Mouse (Mus musculus): Measurements from ENCODE around the gene Kcng3. TPM values are rescaled to one million over a fixed set of nuclear protein-coding genes. Genes with fewer than 3 reads are reported as not detected.

Kcng3 gene
- polyA plus RNA-seq, 1 experiment, result 0.62 TPM

DNA sequence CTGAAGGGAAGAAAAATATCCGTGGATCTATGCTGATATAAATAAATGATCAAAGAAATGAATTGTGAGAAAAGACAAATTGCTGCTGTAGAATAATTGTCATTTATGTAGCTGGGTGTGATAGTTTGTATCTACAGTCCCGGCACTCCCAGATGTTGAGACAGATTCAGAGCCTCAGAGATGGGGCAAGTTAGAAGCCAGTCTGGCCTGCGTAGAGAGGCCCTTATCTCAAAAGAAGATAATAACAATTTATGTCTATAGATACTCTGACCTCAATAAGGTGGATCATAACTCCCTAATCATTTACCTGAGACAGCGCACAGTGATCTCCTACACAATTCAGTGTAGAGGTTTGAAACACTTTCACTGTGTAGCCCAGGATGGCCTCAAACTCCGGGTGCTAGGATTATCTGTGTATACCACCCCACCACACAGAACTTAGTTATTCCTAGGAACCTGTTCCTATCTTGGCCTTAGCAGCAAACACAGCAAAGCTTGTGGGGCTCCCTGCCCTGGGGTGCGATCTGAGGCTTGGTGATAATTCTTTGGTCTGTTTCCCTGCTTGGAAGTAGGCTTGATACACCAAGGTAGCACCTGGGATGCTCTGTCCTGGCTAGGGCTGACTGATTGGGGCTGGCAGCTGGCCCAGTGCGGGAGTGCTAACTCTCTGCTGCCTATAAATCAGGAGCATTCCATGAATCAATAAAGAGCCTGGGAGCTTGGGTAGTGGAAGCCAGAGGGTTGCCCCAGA lies 19.4 kb upstream of the Kcng3 start:
- no peak for DNase-seq (ENCODE audit: low read depth)
- TF ChIP-seq POLR2A (IDR thresholded peaks at IDR 0.05; ENCODE audit: borderline replicate concordance, extremely low read depth, insufficient read depth, insufficient read length, poor library complexity, severe bottlenecking) (no peak), CTCF (IDR thresholded peaks at IDR 0.05; ENCODE audit: borderline replicate concordance, extremely low read depth, insufficient read depth, insufficient read length) (no peak)

GRCm38 (mm10) chr17:83649986-83650385 lies 18.3 kb upstream of the Kcng3 start:
- TF ChIP-seq CTCF (IDR thresholded peaks at IDR 0.05; ENCODE audit: borderline replicate concordance, extremely low read depth, insufficient read depth, insufficient read length) (no peak), POLR2A (IDR thresholded peaks at IDR 0.05; ENCODE audit: borderline replicate concordance, extremely low read depth, insufficient read depth, insufficient read length, poor library complexity, severe bottlenecking) (no peak)
- no peak for DNase-seq (ENCODE audit: low read depth)

DNA sequence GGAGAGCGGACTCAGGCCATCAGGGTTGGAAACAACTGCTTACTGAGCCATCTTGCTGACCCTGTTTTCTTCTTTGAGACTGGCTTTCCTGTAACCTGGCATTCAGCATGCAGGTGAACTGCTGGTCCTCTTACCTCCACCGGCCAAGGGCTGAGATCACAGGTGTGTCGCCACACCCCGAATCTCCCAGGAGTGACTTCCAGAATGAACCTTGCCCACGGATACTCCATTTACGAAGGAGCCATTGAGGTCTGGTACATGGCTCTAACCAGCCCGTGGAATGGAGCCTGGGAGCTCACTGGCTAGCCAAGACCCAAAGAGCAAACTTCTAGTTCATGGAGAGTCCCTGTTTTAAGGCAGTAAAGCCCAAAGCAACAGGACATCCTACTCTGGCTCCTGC lies 15.7 kb upstream of the Kcng3 start:
- TF ChIP-seq CTCF (IDR thresholded peaks at IDR 0.05; ENCODE audit: borderline replicate concordance, extremely low read depth, insufficient read depth, insufficient read length) (no peak), POLR2A (IDR thresholded peaks at IDR 0.05; ENCODE audit: borderline replicate concordance, extremely low read depth, insufficient read depth, insufficient read length, poor library complexity, severe bottlenecking) (no peak)
- DNase-seq (ENCODE audit: low read depth), result no peak

DNA sequence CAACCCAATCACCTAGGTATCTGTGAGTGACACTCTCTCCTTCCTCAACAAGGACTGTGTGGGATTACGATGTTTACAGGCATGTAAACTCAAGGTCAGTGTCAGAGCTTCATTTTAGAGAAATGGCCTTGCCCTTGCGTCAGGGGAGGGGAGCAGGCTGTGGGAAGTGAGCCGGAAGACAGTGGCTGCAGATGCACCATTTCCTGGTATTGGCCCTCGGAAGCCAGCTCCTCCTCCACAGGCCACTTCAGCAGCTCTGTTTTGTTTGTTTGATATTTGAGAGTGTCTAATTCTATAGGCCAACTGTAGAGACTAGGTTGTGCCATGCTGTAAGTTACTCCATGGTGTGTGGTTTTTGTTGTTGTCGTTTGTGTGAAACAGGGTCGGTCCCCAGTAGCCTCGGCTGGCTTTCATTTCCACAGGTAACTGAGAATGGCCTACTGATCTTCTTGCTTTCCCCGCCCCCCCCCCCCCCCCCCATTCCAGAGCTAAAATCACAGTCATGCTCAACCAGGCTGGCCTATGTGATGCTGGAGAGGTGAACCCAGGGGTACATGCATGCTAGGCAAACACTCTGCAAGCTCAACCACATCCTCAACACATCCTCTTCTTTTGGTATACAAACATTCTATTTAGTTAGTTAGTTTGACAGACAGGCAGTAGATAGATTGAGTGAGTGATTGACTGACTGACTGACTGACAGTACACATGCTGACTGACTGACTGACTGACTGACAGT lies 14.9 kb upstream of the Kcng3 start:
- no peak for DNase-seq (ENCODE audit: low read depth)
- no peak for TF ChIP-seq CTCF (IDR thresholded peaks at IDR 0.05; ENCODE audit: borderline replicate concordance, extremely low read depth, insufficient read depth, insufficient read length)
- TF ChIP-seq POLR2A (IDR thresholded peaks at IDR 0.05; ENCODE audit: borderline replicate concordance, extremely low read depth, insufficient read depth, insufficient read length, poor library complexity, severe bottlenecking), result no peak

DNA sequence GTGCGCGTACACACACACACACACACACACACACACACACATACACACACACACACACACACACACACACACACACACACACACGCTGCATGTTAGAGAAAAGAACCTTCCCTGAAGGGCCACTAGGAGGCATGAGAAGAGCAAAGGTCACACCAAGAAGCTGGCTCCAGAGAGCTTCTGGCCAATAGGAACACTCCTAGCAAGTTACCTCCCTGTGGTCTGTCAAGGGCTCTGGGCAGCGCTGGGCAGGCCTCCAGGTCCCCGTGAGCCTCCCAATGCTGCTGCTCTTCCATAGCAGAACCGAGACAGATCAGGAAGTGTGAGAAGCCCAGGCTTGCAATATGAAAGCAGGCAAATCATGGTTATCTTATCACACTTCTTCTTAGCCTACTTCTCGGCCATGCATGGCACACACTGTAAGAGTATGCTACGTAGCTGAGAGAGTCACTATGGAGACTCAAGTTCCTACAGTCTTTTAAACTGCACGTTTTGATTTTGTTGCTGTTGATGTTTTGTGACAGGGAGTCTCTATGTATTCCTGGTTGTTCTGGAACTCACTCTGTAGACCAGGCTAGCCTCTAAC lies 13.6 kb upstream of the Kcng3 start:
- TF ChIP-seq CTCF (IDR thresholded peaks at IDR 0.05; ENCODE audit: borderline replicate concordance, extremely low read depth, insufficient read depth, insufficient read length) (no peak), POLR2A (IDR thresholded peaks at IDR 0.05; ENCODE audit: borderline replicate concordance, extremely low read depth, insufficient read depth, insufficient read length, poor library complexity, severe bottlenecking) (no peak)
- peak; percentile 14 for DNase-seq (ENCODE audit: low read depth)

GRCm38 (mm10) chr17:83637393-83637792 lies 5.7 kb upstream of the Kcng3 start:
- TF ChIP-seq CTCF (IDR thresholded peaks at IDR 0.05; ENCODE audit: borderline replicate concordance, extremely low read depth, insufficient read depth, insufficient read length), result peak; percentile 44; the same call in 1 of the 2 replicates
- TF ChIP-seq POLR2A (IDR thresholded peaks at IDR 0.05; ENCODE audit: borderline replicate concordance, extremely low read depth, insufficient read depth, insufficient read length, poor library complexity, severe bottlenecking), result no peak
- no peak for DNase-seq (ENCODE audit: low read depth)

- TF ChIP-seq POLR2A (IDR thresholded peaks at IDR 0.05; ENCODE audit: borderline replicate concordance, extremely low read depth, insufficient read depth, insufficient read length, poor library complexity, severe bottlenecking) (no peak), CTCF (IDR thresholded peaks at IDR 0.05; ENCODE audit: borderline replicate concordance, extremely low read depth, insufficient read depth, insufficient read length) (no peak)
Observed at GRCm38 (mm10) chr17:83636443-83636842, 4.7 kb upstream of the Kcng3 start.

GRCm38 (mm10) chr17:83632653-83633570 lies 1.2 kb upstream of the Kcng3 start:
- peak; percentile 76 for TF ChIP-seq CTCF (IDR thresholded peaks at IDR 0.05; ENCODE audit: borderline replicate concordance, extremely low read depth, insufficient read depth, insufficient read length)
- TF ChIP-seq POLR2A (IDR thresholded peaks at IDR 0.05; ENCODE audit: borderline replicate concordance, extremely low read depth, insufficient read depth, insufficient read length, poor library complexity, severe bottlenecking), result no peak

More at GRCm38 (mm10) chr17:83636443-83636842, 4.7 kb upstream of the Kcng3 start:
- no peak for DNase-seq (ENCODE audit: low read depth)

DNA sequence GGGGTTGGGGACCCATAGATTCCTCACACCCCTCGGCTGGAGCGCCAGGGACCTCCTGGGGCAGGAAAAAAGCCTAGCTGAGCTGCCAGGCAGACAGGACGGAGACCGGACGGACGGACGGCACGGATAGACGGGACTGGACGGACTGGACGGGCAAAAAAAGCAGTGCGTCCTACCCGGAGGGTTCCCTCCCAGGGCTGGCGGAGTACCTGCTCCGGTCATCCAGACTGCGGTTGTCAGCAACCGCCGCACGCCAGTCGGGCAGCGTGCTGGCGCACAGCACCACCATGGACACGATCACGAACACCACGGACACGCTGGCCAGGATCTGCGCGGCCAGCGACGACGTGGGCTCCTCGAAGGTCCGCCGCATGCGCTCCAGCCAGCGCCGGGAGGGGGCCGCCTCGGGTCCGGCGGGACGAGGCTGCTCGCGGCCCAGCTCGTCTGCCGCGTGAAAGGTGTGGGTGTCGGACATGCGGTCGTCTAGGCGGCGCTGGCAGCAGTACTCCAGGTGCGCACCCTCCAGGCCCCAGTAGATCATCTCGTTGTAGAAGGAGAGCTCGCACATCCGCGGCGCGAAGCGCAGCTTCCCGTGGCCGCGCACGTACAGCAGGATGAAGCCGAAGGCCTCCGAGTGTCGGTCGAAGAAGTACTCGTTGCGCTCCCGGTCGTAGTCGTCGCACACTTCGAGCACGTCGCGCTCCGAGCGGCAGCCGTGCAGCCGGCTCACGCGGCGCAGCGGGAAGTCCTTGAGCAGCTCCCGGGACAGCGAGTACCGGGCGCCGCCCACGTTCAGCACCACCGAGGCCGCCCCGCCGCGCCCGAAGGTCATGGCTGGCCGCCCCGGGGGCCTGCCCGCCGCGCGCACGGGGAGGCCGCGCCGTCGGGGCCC lies 662 bp downstream of the Kcng3 start:
- peak; percentile 53 for DNase-seq (ENCODE audit: low read depth)
- TF ChIP-seq POLR2A (IDR thresholded peaks at IDR 0.05; ENCODE audit: borderline replicate concordance, extremely low read depth, insufficient read depth, insufficient read length, poor library complexity, severe bottlenecking), result no peak
- TF ChIP-seq CTCF (IDR thresholded peaks at IDR 0.05; ENCODE audit: borderline replicate concordance, extremely low read depth, insufficient read depth, insufficient read length), result no peak

More at GRCm38 (mm10) chr17:83632653-83633570, 1.2 kb upstream of the Kcng3 start:
- peak; percentile 84 for DNase-seq (ENCODE audit: low read depth)

- DNase-seq (ENCODE audit: low read depth), result peak; percentile 13
- TF ChIP-seq CTCF (IDR thresholded peaks at IDR 0.05; ENCODE audit: borderline replicate concordance, extremely low read depth, insufficient read depth, insufficient read length) (no peak), POLR2A (IDR thresholded peaks at IDR 0.05; ENCODE audit: borderline replicate concordance, extremely low read depth, insufficient read depth, insufficient read length, poor library complexity, severe bottlenecking) (no peak)
Observed at GRCm38 (mm10) chr17:83613907-83614306, 17.8 kb downstream of the Kcng3 start.

Measured in brain, embryonic 14.5 days (tissue).